Mouse (Mus musculus) forebrain, embryonic 15.5 days (tissue): Measurements from ENCODE around the gene Vangl2. TPM values are rescaled to one million over a fixed set of nuclear protein-coding genes. Genes with fewer than 3 reads are reported as not detected.
"Not testable (repeated sequence)": the region's sequence is repeated elsewhere in the genome, so short reads cannot be mapped to it uniquely, and the experiment has no call there.

Experiments used
- ATAC-seq: fragments of 200-750 bp; cut with Nextera tagmentation; replicated peaks from 2 replicates; pipeline ENCODE4 v1.8.0; 2017; ENCODE audit warnings: mild to moderate bottlenecking, moderate TSS enrichment, moderate library complexity
- H3K27ac ChIP-seq: fragments of 300-500 bp; sonication (generic); replicated peaks from 2 replicates; pipeline ENCODE4 v1.5.1; 2015; ENCODE audit warnings: mild to moderate bottlenecking, inconsistent platforms
- H3K27me3 ChIP-seq: fragments of 300-500 bp; sonication (generic); 2 replicates; pipeline ENCODE4 v1.6.1; 2015; ENCODE audit warnings: inconsistent platforms
- H3K36me3 ChIP-seq: fragments of 300-500 bp; sonication (generic); 2 replicates; pipeline ENCODE4 v1.6.1; 2015; ENCODE audit warnings: mild to moderate bottlenecking, inconsistent platforms
- H3K4me1 ChIP-seq: fragments of 300-500 bp; sonication (generic); 2 replicates; pipeline ENCODE4 v1.6.1; 2015; ENCODE audit warnings: inconsistent platforms
- H3K4me2 ChIP-seq: fragments of 300-500 bp; sonication (generic); replicated peaks from 2 replicates; pipeline ENCODE4 v1.6.1; 2015; ENCODE audit warnings: mild to moderate bottlenecking, inconsistent platforms
- H3K4me3 ChIP-seq: fragments of 300-500 bp; sonication (generic); 2 replicates; pipeline ENCODE4 v1.5.1; 2015; ENCODE audit warnings: mild to moderate bottlenecking, inconsistent platforms
- H3K9ac ChIP-seq: fragments of 300-500 bp; sonication (generic); replicated peaks from 2 replicates; pipeline ENCODE4 v1.6.1; 2015; ENCODE audit warnings: mild to moderate bottlenecking, inconsistent platforms
- H3K9me3 ChIP-seq: fragments of 300-500 bp; sonication (generic); 2 replicates; pipeline ENCODE4 v1.6.1; 2016; ENCODE audit warnings: inconsistent platforms
- WGBS: fragments of 180-500 bp; shearing (Covaris S2); methylation state at CpG from one replicate; pipeline ENCODE4 v1.1.7; 2015; ENCODE audit warnings: mixed read lengths; 5-methylcytosine and 5-hydroxymethylcytosine counted together
- polyA plus RNA-seq: library from polyadenylated mRNA; unstranded; fragments of >200 nt; fragmentation: Nextera tagmentation; extraction: Ambion mirVana; gene quantifications from 2 replicates; pipeline ENCODE4 v1.2.1, GENCODE M21; 2015

The Vangl2 gene
- polyA plus RNA-seq, 1 experiment from 2014 or later: 48.0 TPM

DNA sequence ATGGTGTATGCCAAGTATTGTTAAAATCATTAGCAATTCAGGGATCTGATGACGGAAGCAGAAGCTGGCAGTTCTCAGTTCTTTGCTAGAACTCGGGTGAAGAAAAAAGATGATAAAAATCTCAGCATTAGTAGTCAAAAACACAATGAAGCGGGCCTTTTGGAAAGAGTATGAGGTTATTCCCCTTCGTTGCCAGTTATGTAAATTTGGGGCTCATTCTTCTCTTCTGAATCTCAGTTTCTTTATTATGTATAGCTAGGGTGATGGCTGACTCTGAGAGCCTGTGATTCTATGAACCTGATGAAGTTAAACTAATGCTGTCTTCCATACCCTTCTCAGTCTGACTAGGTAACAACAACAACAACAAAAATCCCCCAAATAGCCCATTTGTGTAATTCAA lies 52.4 kb downstream of the Vangl2 start:
- no peak overlapping the region for H3K4me3 ChIP-seq
- H3K27ac ChIP-seq: no peak overlapping the region
- H3K27me3 ChIP-seq: no peaks in the 10 kb centered on the region
- no peaks in the 10 kb centered on the region for H3K9me3 ChIP-seq
- no peak overlapping the region for H3K9ac ChIP-seq
- 63% methylated on average over 4 of the region's 4 CpGs for WGBS
- no peak for ATAC-seq
- 0 out of 2 replicates have a peak, but pooled peaks cover 4% of the 10 kb centered on the region for H3K4me1 ChIP-seq
- no peak overlapping the region for H3K4me2 ChIP-seq
- no peaks in the 10 kb centered on the region for H3K36me3 ChIP-seq

DNA sequence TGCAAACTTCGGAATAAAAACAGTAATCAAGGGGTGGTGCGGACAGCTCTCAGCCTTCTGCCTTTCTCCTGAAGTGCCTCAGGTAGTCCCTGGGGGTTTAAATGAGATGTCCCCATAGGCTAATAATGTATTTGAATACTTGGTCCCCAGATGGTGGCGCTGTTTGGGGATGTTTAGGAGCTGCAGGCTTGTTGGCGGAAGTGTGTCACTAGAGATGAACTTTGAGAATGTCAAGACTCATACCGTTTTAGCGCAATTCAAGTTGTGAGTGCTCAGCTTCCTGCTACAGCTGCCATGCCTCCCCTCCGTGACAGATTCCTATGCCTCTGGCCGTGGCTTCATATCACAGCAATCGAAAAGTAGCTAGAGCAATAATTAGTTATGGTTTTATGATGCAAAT lies 52.9 kb downstream of the Vangl2 start:
- WGBS: 88% methylated on average over 9 of the region's 9 CpGs
- Histone ChIP-seq H3K9me3 (no peaks in the 10 kb centered on the region), H3K36me3 (no peaks in the 10 kb centered on the region), H3K4me3 (no peak overlapping the region), H3K27ac (no peak overlapping the region), H3K9ac (no peak overlapping the region), H3K4me2 (no peak overlapping the region), H3K27me3 (no peaks in the 10 kb centered on the region), H3K4me1 (0 out of 2 replicates have a peak, but pooled peaks cover 7% of the 10 kb centered on the region)
- ATAC-seq: no peak

DNA sequence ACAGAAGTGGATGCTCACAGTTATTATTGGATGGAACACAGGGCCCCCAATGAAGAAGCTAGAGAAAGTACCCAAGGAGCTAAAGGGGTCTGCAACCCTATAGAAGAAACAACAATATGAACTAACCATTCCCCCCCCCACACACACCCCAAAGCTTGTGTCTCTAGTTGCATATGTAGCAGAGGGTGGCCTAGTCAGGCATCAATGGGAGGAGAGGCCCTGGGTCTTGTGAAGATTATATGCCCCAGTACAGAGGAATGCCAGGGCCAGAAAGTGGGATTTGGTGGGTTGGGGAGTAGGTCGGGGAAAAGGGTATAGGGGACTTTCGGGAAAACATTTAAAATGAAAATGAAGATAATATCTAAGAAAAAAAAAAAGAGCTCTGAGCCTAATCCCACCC lies 53.9 kb downstream of the Vangl2 start:
- H3K36me3 ChIP-seq, H3K4me2 ChIP-seq, H3K4me3 ChIP-seq, H3K27ac ChIP-seq, H3K9ac ChIP-seq, H3K4me1 ChIP-seq, ATAC-seq, H3K27me3 ChIP-seq, H3K9me3 ChIP-seq: not testable (repeated sequence)
- WGBS: 97% methylated on average over 2 of the region's 2 CpGs

DNA sequence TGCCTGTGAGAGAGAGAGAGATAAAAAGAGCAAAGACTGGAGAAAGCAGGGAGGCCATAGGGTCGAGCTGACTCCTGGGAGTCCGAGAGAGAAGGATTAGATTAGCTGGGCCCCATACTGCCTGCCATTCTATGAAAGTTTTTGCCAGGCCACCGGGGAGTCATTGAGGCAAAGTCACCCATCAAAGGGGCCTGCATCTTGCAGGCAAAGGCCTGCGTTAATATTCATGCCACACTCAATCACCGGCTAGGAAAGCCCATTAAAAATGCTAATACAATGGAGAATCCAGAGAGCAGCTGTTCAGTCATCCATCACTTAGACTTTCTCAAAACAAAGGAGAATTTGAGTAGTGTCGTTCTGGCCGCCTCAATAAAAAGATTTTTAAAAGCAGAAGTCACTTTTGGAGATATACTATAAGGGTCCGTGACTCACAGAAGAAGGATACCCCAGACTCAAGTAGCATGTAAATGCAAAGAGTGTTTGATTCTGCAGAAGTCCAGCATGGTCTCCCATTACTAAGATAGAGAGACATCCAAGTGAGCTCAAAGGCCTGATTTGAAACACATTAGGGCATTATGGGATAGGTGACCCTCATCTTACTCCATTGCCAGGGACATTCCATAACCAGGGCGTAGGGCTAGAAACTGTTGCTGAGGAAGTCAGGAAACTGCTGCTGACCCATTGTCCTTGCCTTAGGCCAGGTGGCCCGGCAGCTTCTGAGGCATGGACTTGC lies 57.2 kb downstream of the Vangl2 start:
- no peak overlapping the region for H3K27ac ChIP-seq
- H3K4me3 ChIP-seq: no peak overlapping the region
- H3K4me1 ChIP-seq: 0 out of 2 replicates have a peak, but pooled peaks cover 4% of the 10 kb centered on the region
- WGBS: 30% methylated on average over 10 of the region's 10 CpGs
- H3K9me3 ChIP-seq: no peaks in the 10 kb centered on the region
- no peak overlapping the region for H3K9ac ChIP-seq
- H3K4me2 ChIP-seq: no peak overlapping the region
- no peaks in the 10 kb centered on the region for H3K27me3 ChIP-seq
- no peak for ATAC-seq
- H3K36me3 ChIP-seq: no peaks in the 10 kb centered on the region

DNA sequence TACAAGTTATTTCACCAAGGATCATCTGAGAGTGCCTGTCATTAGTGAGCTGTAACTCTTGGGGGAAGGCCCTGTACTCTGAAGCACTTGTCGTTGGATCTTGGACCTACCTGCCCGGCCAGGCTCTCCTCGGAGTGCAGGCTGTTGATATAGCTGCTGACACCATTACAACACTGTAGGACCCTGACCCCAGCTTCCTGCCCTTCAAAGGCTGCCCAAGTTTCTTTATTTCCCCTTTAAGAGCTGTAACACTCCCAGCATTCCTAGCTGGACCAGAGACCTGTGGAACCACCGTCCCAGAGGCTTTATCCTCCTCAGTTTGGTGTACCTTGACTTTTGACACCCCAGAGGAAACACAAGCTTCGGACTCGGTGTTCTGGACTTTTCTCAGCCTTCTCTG lies 59.0 kb downstream of the Vangl2 start:
- Histone ChIP-seq H3K4me1 (0 out of 2 replicates have a peak, but pooled peaks cover 4% of the 10 kb centered on the region), H3K36me3 (no peaks in the 10 kb centered on the region), H3K4me2 (no peak overlapping the region), H3K27ac (no peak overlapping the region), H3K9ac (no peak overlapping the region), H3K27me3 (no peaks in the 10 kb centered on the region), H3K9me3 (no peaks in the 10 kb centered on the region), H3K4me3 (no peak overlapping the region)
- ATAC-seq: no peak
- 93% methylated on average over 6 of the region's 6 CpGs for WGBS

DNA sequence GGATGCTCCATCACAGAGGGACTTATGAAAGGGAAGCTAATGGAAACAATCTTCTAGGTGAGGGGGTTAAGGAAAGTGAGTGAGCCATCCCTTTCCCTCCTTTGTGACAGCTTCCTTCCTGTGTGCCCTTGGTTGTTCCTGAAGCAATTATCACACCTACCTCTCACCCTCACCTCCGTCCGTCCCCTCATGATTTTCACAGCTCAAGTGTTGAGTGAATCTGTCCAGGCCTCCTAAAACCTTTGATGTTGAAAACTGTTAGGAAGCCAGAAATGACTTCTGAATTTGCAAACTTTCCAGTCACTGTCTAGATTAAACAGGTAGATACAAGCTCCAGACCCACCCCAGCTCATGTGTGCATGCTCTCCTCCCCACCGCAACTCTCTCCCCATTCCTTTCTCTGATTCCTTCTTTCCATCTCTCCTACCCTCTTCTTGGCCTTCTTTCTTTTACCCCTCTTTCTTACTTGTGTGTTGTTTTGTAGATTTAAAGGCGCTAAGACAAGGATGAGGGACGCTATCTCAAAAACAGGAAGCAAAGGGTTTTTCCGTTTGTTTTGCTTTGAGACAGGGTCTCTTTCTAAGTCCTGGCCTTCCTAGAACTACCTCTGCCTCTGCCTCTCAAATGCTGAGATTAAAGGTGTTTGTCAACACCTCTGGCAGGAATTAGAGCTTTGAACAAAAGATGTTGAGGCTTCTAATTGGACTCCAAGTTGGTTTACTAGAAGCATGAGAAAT lies 62.0 kb downstream of the Vangl2 start:
- H3K9ac ChIP-seq: no peak overlapping the region
- H3K27ac ChIP-seq: no peak overlapping the region
- H3K4me3 ChIP-seq: no peak overlapping the region
- no peaks in the 10 kb centered on the region for H3K27me3 ChIP-seq
- no peaks in the 10 kb centered on the region for H3K9me3 ChIP-seq
- no peaks in the 10 kb centered on the region for H3K36me3 ChIP-seq
- 89% methylated on average over 6 of the region's 6 CpGs for whole genome bisulfite sequencing
- no peak for ATAC-seq
- no peak overlapping the region for H3K4me2 ChIP-seq
- H3K4me1 ChIP-seq: 0 out of 2 replicates have a peak, but pooled peaks cover 4% of the 10 kb centered on the region

DNA sequence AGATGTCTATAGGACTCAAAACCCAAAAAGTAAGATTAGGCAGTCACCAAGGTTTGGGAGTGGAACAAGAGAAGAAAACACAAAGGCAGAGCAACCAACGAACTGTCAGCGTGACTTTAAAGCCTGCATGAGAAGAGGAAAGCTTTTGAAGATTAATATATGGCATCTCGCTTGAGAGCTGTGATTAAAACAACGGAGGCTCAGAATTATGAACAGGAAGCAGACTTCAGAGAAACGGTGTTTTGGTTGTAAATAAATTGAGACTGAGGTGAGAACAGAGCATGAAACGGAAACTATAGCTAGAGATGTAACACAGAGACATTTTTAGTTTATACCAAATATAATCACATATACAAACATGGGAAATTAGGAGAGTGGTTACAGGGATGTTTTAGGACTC lies 64.6 kb downstream of the Vangl2 start:
- Histone ChIP-seq H3K9ac (no peak overlapping the region), H3K36me3 (no peaks in the 10 kb centered on the region), H3K4me3 (no peak overlapping the region), H3K27ac (no peak overlapping the region), H3K27me3 (no peaks in the 10 kb centered on the region), H3K9me3 (no peaks in the 10 kb centered on the region), H3K4me2 (no peak overlapping the region), H3K4me1 (no peaks in the 10 kb centered on the region)
- WGBS: 86% methylated on average over 6 of the region's 6 CpGs
- ATAC-seq: no peak

DNA sequence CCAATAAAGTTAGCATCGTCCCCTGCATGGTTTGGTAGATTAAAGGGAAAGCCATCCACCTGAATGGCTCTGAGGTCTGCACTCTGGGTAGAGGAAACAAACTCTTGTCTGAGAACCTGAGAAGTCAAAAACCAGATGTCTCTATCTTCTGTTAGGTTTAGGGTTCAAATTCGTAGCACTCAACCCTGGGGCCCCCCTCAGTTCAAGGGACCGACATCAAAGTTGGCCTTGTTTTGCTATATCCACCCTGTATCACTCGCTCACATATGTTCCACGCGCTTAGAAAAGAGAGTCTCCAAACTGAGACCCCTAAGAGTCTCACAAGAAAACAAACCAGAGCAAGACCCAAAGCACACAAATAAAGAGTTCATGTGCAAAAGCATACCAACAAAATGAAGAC lies 66.5 kb downstream of the Vangl2 start:
- H3K4me2 ChIP-seq: no peak overlapping the region
- no peak overlapping the region for H3K4me3 ChIP-seq
- no peaks in the 10 kb centered on the region for H3K27me3 ChIP-seq
- WGBS: 94% methylated on average over 6 of the region's 6 CpGs
- H3K4me1 ChIP-seq: no peaks in the 10 kb centered on the region
- no peaks in the 10 kb centered on the region for H3K9me3 ChIP-seq
- no peaks in the 10 kb centered on the region for H3K36me3 ChIP-seq
- no peak overlapping the region for H3K9ac ChIP-seq
- ATAC-seq: no peak
- no peak overlapping the region for H3K27ac ChIP-seq

DNA sequence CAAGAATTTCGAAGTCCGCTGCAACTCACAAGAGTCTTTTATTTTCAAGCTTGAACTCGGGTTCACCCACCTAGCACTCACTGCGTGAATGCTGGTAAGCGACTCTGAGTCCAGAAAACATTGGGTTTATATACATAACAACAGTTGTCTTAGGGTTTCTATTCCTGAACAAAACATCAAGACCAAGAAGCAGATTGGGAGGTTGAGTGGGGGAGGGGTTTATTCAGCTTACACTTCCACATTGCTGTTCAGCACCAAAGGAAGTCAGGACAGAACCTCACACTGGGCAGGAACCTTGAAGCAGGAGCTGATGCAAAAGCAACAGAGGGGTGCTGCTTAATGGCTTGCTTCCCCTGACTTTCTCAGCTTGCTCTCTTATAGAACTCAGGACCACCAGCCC lies 67.5 kb downstream of the Vangl2 start:
- Histone ChIP-seq H3K9me3 (no peaks in the 10 kb centered on the region), H3K4me3 (no peak overlapping the region), H3K9ac (no peak overlapping the region), H3K27ac (no peak overlapping the region), H3K36me3 (no peaks in the 10 kb centered on the region), H3K27me3 (no peaks in the 10 kb centered on the region), H3K4me2 (no peak overlapping the region), H3K4me1 (no peaks in the 10 kb centered on the region)
- ATAC-seq: no peak
- 91% methylated on average over 5 of the region's 5 CpGs for WGBS

DNA sequence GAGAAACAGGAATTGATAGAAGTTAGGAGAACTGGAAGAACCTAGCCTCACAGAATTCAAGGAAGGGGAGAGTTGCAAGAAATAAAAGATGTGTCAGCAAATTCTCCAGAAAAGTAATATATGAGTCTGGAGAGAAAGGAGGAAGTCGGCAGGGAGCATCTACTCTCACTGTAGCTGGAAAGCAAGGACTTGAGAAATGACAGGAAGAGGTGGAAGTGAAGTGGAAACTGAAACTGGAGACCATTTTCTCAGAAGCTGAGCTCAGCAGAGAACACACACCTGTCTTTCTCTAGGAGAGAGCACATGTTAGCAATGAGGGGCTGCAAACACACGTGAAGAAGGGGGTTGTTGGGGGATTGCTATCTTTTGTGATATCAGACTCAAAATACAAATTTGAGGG lies 70.8 kb downstream of the Vangl2 start:
- H3K4me2 ChIP-seq: no peak overlapping the region
- no peak for ATAC-seq
- WGBS: 84% methylated on average over 2 of the region's 2 CpGs
- no peak overlapping the region for H3K4me3 ChIP-seq
- no peaks in the 10 kb centered on the region for H3K4me1 ChIP-seq
- no peaks in the 10 kb centered on the region for H3K27me3 ChIP-seq
- H3K27ac ChIP-seq: no peak overlapping the region
- no peaks in the 10 kb centered on the region for H3K36me3 ChIP-seq
- no peaks in the 10 kb centered on the region for H3K9me3 ChIP-seq
- H3K9ac ChIP-seq: no peak overlapping the region

DNA sequence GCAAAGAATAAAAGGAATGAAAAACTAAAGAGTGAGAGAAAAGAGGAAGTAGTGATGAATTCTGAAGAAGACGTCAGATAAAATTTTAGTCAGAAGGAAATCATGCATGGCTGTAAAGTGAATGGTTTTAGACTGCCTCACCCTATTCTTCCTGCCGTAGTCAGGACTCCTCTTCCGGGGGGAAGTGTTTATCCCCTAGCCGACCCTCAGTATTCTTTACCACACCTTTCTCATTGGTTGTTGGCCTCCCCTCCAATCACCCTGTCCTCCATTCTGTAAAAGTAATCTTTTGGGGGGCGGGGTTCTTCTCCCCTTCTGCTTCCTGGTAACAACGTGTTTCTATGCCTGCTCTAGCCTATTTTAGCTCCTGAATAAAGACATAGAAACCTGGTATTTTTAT lies 73.2 kb downstream of the Vangl2 start:
- Histone ChIP-seq H3K9me3 (no peaks in the 10 kb centered on the region), H3K4me1 (no peaks in the 10 kb centered on the region), H3K4me3 (no peak overlapping the region), H3K27me3 (no peaks in the 10 kb centered on the region), H3K9ac (no peak overlapping the region), H3K4me2 (no peak overlapping the region), H3K27ac (no peak overlapping the region), H3K36me3 (no peaks in the 10 kb centered on the region)
- WGBS: 73% methylated on average over 6 of the region's 6 CpGs
- ATAC-seq: no peak
